Mouse (Mus musculus) heart, adult 2 months (tissue): ENCODE data around the gene Dnm2. TPM values are rescaled to one million over a fixed set of nuclear protein-coding genes. Genes with fewer than 3 reads are reported as not detected.
"Not testable (repeated sequence)": the region's sequence is repeated elsewhere in the genome, so short reads cannot be mapped to it uniquely, and the experiment has no call there.

Source experiments
- DNase-seq, 2 experiments: peaks; one replicate each; pipeline ENCODE4 v3.0.0; 2021
- H3K27ac ChIP-seq: fragments of 200-600 bp; 2 replicates; pipeline ENCODE4 v1.8.1; 2022
- H3K27me3 ChIP-seq: fragments of 200-500 bp; 2 replicates; pipeline ENCODE4 v1.6.1; 2012; ENCODE audit warnings: mild to moderate bottlenecking, low read length, inconsistent platforms, mixed read lengths; ENCODE audit not compliant: control insufficient read depth, insufficient read depth
- H3K36me3 ChIP-seq: fragments of 200-500 bp; 2 replicates; pipeline ENCODE4 v1.6.1; 2012; ENCODE audit warnings: low read length, inconsistent platforms; ENCODE audit not compliant: control insufficient read depth, insufficient read depth
- H3K4me1 ChIP-seq: fragments of 200-500 bp; 2 replicates; pipeline ENCODE4 v1.6.1; 2011; ENCODE audit warnings: low read length; ENCODE audit not compliant: control insufficient read depth, insufficient read depth
- H3K4me3 ChIP-seq: fragments of 200-600 bp; 2 replicates; pipeline ENCODE4 v1.8.1; 2022
- H3K79me2 ChIP-seq: fragments of 200-500 bp; replicated peaks from 2 replicates; pipeline ENCODE4 v1.6.1; 2012; ENCODE audit warnings: mild to moderate bottlenecking, inconsistent platforms, low read length, moderate library complexity, mixed read lengths; ENCODE audit not compliant: control insufficient read depth, insufficient read depth
- H3K9ac ChIP-seq: fragments of 200-500 bp; 2 replicates; pipeline ENCODE4 v1.6.1; 2012; ENCODE audit warnings: low read depth, mild to moderate bottlenecking, control low read depth, inconsistent platforms, low read length, mixed read lengths
- CTCF ChIP-seq: fragments of 200-600 bp; IDR thresholded peaks from 2 replicates; pipeline ENCODE4 v1.8.1; 2022; ENCODE audit warnings: antibody characterized with exemption, mild to moderate bottlenecking, moderate library complexity
- EP300 ChIP-seq: fragments of 200-500 bp; IDR thresholded peaks from 2 replicates; pipeline ENCODE4 v1.6.1; 2011; ENCODE audit warnings: low read depth, low read length, control low read depth; ENCODE audit not compliant: insufficient read depth
- POLR2A ChIP-seq: fragments of 200-500 bp; IDR thresholded peaks from 2 replicates; pipeline ENCODE4 v1.6.1; 2011; ENCODE audit warnings: mild to moderate bottlenecking, low read depth, low read length, control low read depth; ENCODE audit not compliant: insufficient read depth
- WGBS: fragments of 180-500 bp; shearing (Covaris S2); methylation state at CpG from one replicate; pipeline ENCODE4 v1.1.7; 2018; 5-methylcytosine and 5-hydroxymethylcytosine counted together
- intact Hi-C: fragments of 180-260 bp; cut with DNase I; formaldehyde crosslinking; loops from one replicate; pipeline ENCODE4 v1.15.1; 2025
- polyA plus RNA-seq: library from polyadenylated mRNA; depleted of rRNA; stranded (reverse); fragments of >200 nt; gene quantifications from 2 replicates; pipeline ENCODE4 v1.2.3, GENCODE M21; 2012
- total RNA-seq, 2 experiments: library from RNA; stranded (reverse); gene quantifications; 2 replicates each; pipeline ENCODE4 v1.2.3; 2021

Dnm2 gene
- total and polyA plus RNA-seq, 3 experiments, result 63.9 to 68.2 (median 64.8) TPM

DNA sequence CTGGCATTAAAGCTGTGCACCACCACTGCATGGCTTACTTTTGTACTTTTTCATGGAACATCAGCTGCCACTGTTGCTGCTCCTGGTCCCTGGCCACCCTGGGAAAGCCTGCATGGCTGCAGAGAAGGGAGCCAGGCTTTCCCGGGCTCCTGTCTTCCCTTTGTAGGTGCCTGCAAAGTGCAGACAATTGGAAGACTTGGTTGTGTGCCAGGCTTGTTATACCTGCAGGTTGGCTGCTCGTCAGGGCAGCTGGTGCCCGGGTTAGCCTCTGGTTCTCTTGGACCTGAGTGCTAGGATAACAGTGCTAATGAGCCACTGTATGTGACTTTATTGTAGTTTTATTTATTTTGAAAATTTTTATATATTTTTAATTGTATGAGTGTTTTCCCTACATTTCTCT lies 34.1 kb downstream of the Dnm2 start:
- H3K79me2 ChIP-seq, result peaks cover 2% of the 10 kb centered on the region

DNA sequence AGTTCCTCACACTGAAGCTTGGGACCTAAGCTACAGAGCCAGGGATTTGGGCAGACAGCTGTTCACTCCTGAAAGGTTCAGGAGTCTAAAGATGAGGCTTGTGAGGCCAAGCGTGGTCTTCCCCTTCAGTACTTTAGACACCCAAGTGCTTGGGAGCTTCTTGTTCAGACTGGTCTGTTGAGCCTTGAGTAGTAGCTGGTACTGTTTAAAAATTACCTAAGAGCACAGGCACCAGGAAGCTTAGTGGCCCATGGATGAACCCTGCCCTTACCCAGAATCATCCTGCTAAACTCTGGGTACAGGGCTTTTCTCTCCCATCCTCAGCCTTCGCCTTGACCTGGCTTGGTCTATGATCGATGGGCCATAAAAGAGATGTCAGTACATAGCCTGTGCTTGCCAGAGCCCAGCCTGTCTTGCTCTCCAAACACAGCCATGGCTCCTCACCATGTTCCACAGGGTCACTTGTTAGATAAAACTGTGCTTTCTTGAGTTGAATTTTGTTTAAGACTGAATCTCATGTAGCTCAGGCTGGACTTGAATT lies 35.8 kb downstream of the Dnm2 start:
- 93% methylated on average over 3 of the region's 3 CpGs for WGBS
- peaks cover 31% of the 10 kb centered on the region for H3K4me1 ChIP-seq
- H3K79me2 ChIP-seq, result peaks cover 2% of the 10 kb centered on the region
- DNase-seq, result no peak
- H3K4me3 ChIP-seq, result no peak overlapping the region
- intact Hi-C loops, result no loop called here
- no peak overlapping the region for H3K27ac ChIP-seq
- H3K36me3 ChIP-seq, result no peaks in the 10 kb centered on the region; the same call in 1 of the 2 replicates
- H3K9ac ChIP-seq, result no peak overlapping the region
- TF ChIP-seq EP300, result no peak
- TF ChIP-seq CTCF, result no peak
- no peak for TF ChIP-seq POLR2A
- no peaks in the 10 kb centered on the region for H3K27me3 ChIP-seq

More for the DNA sequence above, 34.1 kb downstream of the Dnm2 start:
- Histone ChIP-seq H3K4me3 (no peak overlapping the region), H3K9ac (no peak overlapping the region), H3K27ac (no peak overlapping the region), H3K4me1 (peaks cover 34% of the 10 kb centered on the region), H3K27me3 (no peaks in the 10 kb centered on the region), H3K36me3 (no peaks in the 10 kb centered on the region; the same call in none of the 2 replicates)
- WGBS, result 61% methylated on average over 3 of the region's 3 CpGs
- no peak for DNase-seq
- intact Hi-C loops, result no loop called here
- TF ChIP-seq POLR2A (no peak), EP300 (no peak), CTCF (no peak)

DNA sequence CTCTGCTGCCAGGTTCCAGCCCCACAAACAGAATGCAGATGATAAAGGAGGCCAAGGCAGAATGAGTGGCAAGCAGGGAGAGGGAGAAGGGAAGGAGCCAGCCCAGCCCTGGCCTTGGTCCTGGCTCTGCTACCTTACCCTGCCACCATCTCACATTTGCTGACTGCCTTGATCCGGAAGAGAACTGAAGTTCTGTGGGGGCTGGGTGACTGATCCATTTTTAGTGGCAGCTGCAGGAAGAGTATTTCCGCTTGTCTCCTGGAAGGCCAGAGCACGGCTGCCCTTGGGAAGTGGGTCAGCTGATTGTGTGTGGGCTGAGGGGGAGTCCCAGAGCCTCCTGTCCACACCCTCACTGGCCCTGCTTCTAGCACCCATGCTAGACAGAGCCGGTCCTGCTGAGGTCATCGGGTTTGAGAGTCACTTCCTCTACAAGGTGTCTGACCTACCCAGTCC lies 38.5 kb downstream of the Dnm2 start:
- under 1% methylated on average over 5 of the region's 5 CpGs for WGBS
- intact Hi-C loops, result loop anchor here (1.0 kb wide), 1 partner anchor 38 kb away; no protein-coding TSS in a partner anchor
- peak; percentile 74 to 88 for DNase-seq

DNA sequence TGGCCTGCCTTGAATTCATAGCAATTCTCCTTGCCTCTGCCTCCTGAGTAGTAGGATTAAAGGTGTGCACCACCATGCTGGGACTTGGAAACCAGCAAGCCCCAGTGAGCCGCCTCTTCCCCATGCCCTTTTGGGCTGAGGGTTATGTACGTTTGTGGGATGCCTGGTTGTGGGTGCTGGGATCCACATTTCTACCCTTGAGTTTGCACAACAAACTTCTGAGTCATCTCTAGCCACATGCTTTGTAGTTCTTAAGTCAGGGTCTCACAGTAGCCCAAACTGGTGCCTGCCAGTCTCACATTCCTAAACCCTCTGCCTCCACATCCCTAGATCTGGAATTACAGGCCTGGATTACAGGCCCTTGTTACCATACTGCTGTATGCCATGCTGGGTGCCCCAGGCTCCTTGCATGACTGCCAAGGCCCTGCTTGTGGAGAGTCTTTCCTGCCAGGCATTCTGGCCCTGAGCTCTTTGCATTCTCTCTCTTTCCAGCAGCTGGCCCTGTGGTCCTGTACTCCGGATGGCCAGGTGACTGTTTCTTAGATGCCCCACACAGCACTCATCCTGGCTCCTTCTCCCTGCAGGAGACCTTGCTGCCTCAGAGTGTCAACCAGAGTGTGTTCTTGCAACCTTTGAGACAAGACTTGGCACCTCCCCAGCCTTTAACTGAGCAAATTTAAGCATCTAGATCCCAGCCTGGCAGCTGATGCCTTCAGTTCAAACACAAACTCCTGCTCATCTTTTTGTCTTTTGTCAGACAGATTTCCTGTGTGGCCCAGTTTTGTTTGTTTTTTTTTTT lies 39.3 kb downstream of the Dnm2 start:
- TF ChIP-seq CTCF (no peak), POLR2A (no peak), EP300 (no peak)
- intact Hi-C loops, result loop anchor here (1.0 kb wide), 1 partner anchor 39 kb away; no protein-coding TSS in a partner anchor
- peak overlapping the region; percentile 87 for H3K27ac ChIP-seq
- no peak for DNase-seq
- H3K9ac ChIP-seq, result no peak overlapping the region
- 50% methylated on average over 3 of the region's 3 CpGs for WGBS
- H3K4me1 ChIP-seq, result peaks cover 20% of the 10 kb centered on the region
- no peaks in the 10 kb centered on the region; the same call in 1 of the 2 replicates for H3K36me3 ChIP-seq
- no peak overlapping the region for H3K4me3 ChIP-seq
- peaks cover 2% of the 10 kb centered on the region; the same call in 1 of the 2 replicates for H3K79me2 ChIP-seq
- H3K27me3 ChIP-seq, result no peaks in the 10 kb centered on the region

More for the DNA sequence above, 38.5 kb downstream of the Dnm2 start:
- peak; percentile 95 for TF ChIP-seq EP300
- no peak for TF ChIP-seq CTCF
- Histone ChIP-seq H3K4me3 (peak overlapping the region; percentile 19; the same call in 1 of the 2 replicates), H3K27ac (peak overlapping the region; percentile 87), H3K79me2 (peaks cover 2% of the 10 kb centered on the region), H3K36me3 (no peaks in the 10 kb centered on the region; the same call in 1 of the 2 replicates), H3K4me1 (peaks cover 20% of the 10 kb centered on the region), H3K27me3 (no peaks in the 10 kb centered on the region), H3K9ac (peak overlapping the region; percentile 44)

DNA sequence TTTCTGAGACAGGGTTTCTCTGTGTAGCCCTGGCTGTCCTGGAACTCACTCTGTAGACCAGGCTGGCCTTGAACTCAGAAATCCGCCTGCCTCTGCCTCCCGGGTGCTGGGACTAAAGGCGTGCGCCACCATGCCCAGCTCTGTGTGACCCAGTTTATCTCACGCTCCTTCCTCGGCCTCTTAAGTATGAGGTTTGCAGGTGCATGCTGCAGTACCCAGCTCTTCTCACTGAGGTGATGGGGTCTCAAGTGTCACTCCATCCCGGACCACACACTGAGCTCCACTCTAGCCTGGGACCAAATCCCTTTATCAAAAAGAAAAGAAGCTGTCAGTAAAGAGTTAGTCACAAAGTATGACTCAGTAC lies 39.8 kb downstream of the Dnm2 start:
- 95% methylated on average over 7 of the region's 7 CpGs for WGBS
- intact Hi-C loops, H3K27ac ChIP-seq: not testable (repeated sequence)

More for the DNA sequence above, 39.8 kb downstream of the Dnm2 start:
- H3K4me3 ChIP-seq, DNase-seq, H3K9ac ChIP-seq, H3K36me3 ChIP-seq, H3K79me2 ChIP-seq, H3K27me3 ChIP-seq: not testable (repeated sequence)
- peaks cover 18% of the 10 kb centered on the region for H3K4me1 ChIP-seq
